Mouse (Mus musculus): ENCODE measurements around the gene Stag2.

DNA sequence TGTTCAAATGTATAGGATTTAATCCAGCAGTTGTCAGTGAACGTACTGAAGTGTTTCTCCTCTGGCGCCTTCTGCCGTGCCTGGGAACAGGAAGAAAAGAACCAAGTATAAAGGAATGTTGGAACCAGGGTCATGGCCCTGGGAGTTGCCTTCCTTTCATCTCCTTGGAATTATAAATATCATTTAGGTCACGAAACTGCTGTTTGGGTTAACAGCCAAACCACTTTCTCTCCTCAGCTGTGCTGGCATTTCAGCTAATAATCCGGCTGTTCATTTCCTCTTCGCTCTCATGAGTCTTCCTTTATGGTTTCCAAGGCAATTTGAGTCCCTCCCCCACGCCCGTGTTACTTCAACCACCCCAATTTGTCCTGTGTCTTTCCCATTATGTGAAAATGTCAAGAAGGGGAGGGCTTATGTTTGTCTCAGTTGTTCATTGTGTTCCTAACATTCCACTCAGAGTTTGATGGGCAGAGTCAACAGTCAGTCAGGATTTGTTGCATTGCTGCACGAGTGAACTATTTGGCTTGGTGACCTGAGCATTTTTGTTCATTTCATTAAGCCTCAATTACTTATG, 172.2 kb downstream of the Stag2 start:
- TF ChIP-seq POLR2A (IDR thresholded peaks at IDR 0.05; ENCODE audit: insufficient read depth, low read depth, low read length) (no peak), CTCF (IDR thresholded peaks at IDR 0.05; ENCODE audit: insufficient read depth, low read depth, low read length) (no peak)
